Mouse (Mus musculus) embryo, embryonic 10 days (tissue): Measurements from ENCODE around the gene Itpkb.
A peak's percentile ranks its signal among the peaks of the same experiment; 100 is the strongest.
"Not testable (repeated sequence)": the region's sequence is repeated elsewhere in the genome, so short reads cannot be mapped to it uniquely, and the experiment has no call there.

Source experiments
- DNase-seq: peaks from one replicate; pipeline ENCODE4 v3.0.0-alpha.2; 2015; ENCODE audit warnings: low spot score

The Itpkb gene

DNA sequence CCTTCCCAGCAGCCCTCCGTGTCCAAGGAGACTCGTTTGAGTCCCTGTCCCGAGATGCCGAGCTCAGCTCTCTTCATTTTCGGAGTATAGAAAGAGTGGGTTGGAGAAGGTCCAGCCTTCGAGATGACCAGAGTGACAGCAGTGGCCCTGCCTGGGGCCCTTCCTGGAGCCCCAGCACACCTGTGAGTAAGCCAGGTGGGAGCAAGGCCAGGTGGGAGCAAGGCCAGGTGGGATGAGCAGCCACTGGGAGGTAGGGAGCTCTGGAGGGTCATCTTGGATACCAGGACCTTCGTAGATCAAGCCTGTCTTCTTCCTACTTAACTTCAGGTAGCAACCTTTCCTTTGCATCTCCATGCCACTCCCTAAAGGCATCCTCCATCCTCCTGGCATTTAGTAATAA, 37.8 kb downstream of the Itpkb start:
- no peak for DNase-seq

DNA sequence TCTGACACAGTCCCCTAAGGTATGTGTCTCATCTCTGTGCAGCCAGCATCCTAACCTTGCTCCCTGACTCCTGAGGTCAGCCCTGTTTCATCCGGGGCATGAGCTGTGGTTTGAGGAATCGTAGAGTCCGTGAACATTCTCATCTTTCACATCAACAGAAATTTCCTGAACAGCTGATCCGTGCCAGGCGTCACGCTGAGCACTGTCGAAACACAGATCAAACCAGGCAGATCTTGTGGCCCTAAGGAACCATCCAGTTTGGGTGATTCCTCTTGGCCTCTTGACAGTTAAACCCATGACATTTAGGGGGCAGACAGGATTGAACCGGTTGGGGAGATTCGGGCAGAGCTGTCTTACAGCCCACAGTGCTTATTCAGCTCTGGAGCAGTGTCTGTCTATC, 38.4 kb downstream of the Itpkb start:
- DNase-seq, result no peak

- no peak for DNase-seq
These were observed 40.8 kb downstream of the Itpkb start for GRCm38 (mm10) chr1:180370858-180371652.

DNA sequence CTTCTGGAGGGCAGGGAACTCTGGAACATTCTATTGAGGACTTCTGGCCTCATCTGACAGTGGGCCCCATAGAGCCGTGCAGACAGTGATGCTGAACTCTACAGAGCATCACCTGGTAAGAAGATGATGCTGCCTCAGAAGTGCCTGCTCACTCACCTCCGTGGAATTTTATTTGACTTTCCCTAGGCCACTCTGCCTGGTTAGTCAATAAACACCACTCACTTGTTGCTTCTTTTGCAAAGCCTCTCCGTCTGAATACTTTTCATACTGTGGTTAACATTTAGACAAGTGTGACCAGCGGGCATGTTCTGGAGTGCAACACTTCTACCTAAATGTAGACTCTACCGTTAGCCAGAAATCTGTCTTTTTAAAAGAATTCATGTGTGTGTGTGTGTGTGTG, 42.0 kb downstream of the Itpkb start:
- not testable (repeated sequence) for DNase-seq

DNA sequence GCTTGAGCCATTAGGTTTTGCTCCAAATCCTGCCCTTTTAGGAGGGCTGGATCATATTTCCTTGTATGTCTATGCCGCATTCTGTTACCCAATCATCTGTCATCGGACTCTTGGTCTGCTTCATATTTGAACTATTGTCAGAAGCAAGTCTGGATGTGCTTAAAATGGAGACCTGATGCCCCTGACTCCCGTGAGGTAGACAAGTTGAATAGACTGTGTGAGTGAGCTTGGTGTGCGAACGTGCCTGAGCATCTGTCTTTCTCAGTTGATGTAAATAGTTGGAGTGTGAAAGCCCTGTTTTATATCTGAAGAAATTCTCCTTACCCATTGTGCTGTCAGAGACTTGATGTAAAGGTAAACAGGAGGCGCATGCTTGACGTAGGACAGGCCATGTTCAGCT, 46.3 kb downstream of the Itpkb start:
- DNase-seq, result no peak

- no peak for DNase-seq
These were observed 49.3 kb downstream of the Itpkb start for GRCm38 (mm10) chr1:180379559-180379958.

- DNase-seq, result no peak
These were observed 52.1 kb downstream of the Itpkb start for GRCm38 (mm10) chr1:180382358-180382757.

DNA sequence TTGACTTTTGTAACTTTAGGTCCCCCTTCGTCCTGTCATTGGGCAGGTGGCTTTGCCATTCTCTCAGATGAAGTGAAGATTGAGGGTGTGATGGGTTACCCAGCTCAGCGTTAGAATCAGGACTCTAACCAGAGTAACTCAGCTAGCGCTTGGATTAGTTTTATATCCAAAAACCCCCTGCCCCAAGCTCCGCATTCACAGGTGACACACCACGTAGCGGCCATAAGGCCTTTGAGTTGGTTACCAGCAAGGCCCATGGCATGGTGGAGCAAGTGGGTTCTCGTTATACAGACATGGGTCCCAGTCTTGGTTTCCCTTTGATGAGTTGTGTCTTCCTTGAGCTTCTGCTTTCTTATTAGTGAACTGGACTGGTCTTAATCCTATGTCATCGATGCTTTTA, 53.6 kb downstream of the Itpkb start:
- no peak for DNase-seq

DNA sequence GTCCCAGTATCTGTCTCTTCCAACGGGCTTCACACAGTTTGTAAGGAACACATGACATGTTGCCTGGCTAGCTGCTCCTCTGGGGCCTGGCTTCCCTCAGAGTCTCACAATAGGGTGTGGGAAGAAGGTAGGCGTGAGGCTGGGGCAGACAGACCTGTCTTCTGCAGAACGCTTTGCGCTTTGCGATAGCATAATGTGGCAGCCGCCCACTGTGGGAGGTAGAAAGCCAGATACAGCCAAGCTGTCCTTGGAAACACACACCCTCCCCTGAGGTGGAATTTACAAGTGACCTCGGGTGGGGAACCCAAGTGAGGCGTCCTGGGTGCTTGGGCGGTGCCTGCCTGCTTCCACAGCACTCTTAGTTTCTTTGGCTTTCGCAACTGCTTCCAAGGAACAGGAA, 54.2 kb downstream of the Itpkb start:
- DNase-seq, result no peak

DNA sequence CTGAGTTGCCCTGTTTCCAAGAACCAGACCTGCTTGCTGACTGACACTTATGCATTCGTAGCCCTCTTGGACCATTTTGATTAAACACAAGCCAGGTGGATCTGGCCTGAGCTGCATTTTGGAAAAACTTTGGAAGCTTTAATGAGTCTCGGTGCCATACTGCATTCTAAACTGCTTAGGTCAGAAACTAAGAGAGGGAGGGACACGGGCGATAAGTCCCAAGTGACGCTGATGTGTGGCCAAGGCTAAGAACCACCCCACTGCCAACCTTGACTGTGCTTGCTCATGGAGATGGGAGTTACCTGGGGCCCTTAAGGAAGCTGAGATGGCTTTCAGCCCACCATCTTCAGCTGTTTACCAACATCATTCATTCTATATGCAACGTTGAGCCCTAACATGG, 55.0 kb downstream of the Itpkb start:
- no peak for DNase-seq

GRCm38 (mm10) chr1:180386951-180387749, 56.9 kb downstream of the Itpkb start:
- DNase-seq, result peak; percentile 99

DNA sequence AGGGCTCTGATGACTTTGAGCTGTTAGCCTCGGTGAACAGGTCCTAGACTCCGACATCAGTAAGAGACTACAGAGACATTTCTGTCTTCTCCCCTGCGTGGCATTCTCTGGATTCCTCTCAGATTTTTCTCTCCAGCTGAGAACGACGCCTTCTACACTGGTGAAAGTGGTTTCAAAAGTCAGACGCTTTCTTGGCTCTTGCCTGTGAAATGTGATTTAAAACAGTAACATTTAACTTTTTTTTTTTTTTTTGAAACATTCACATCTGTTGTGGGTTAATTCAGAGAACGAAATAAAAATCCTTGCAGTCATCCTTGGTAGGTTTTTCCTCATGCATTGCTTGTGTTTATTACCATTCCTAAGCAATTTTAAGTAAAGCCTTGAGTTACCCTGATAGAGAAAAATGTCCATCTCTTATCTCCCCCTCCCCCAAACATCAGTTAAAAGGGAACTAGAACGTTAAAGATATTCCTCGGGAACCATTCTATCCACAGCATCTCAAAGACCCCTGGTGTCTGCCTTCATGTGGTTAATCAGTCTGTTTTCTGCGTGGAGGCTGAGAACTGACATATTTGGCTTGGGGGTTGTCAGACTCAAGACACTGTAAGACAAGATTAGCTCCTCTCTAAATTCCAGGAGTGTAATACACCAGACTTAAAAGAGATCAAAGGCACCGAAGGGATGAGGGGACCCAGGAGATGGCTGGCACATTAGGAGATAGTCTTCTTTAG, 57.6 kb downstream of the Itpkb start:
- no peak for DNase-seq

DNA sequence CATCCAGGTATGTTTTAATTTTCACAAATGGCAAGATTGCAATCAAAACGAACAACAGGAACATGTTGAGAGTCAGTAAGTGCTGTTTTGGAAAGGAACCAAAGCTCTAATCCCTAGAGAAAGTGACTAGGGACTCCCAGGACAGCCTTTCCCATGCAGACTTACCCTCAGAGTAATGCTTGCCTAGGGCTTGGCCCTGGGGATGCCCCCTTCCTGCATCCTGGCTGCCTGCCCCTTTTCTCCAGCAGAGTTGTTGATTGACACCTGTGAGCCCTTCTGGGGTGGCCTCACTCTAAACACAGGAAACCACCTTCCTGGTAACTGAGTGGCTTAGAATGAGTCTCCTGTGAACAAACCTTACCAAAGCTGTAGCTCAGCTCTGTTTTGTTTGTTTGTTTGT, 58.2 kb downstream of the Itpkb start:
- DNase-seq, result no peak

DNA sequence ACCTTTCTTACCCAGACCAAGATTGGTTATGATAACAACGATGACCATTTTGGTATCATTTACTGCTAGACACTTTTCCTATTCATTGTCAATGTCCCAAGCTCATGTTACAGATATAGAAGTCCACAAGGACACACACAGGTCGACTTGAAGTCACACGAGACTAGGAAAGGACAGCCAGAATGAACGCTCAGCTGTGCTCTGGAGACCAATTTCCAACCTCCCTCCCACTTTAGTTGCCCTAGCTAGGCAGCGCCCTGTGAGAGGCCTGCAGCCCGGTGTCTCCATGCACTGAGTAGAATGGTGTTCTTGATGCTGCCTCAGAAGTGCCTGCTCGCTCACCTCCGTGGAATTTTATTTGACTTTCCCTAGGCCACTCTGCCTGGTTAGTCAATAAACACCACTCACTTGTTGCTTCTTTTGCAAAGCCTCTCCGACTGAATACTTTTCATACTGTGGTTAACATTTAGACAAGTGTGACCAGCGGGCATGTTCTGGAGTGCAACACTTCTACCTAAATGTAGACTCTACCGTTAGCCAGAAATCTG, 59.0 kb downstream of the Itpkb start:
- DNase-seq, result not testable (repeated sequence)

- no peak for DNase-seq
These were observed 60.0 kb downstream of the Itpkb start for GRCm38 (mm10) chr1:180390321-180390731.

DNA sequence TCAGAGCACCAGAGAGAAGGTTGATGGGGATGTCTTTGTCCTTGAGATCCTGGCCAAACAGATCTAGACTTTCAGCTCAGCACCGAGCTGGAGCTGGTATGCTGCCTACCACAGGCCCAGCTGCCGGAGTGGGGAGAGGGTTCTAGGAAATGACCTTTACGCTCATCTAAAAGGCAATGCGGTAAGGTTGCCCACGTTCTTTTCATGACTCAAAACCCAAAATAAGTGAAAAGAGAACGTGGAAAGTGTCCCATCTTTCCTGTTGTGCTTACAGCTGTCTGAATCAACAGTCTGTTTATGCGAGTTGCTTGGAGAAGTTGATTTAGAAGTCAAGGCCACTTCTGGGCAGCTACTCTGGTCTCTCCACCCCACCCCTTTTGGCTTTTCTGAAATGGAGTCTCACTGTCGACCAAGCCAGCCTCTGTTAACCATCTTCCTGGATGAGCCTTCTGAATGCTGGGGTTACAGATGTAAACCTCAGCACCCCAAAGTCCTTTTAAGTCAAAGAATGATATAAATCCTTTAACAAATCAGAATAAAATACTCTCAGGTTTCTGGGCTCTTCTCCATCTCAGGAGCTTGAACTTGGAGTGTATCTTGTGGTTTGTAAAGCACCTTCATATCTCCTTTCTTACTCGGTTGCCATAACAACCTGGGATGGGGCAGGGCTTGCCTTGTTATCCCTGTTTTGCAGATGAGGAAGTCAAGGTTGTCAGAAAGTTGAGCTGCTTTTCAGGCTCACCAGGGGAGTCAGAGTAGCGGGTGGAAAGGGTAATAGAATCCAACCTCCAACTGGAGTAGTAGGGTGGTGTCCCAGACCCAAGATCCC, 60.7 kb downstream of the Itpkb start:
- no peak for DNase-seq

DNA sequence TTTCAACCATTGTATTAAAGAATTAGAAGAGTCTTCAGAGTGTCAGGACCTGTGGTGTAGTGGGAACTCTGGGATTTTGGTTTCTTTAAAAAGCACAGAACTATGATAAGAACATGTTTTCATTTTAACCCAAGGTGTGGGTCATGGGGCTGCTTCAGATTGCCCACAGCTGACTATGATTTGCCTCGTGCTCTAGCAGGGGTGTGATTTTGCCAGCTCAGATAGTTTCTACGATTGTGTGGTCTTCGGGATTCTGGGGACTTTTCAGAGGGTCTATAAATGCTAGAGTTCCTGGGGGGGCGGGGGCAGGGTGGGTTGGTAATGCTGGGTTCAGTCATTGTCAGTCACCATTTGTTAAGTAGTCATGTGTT, 61.3 kb downstream of the Itpkb start:
- no peak for DNase-seq

- DNase-seq, result no peak
These were observed 62.0 kb downstream of the Itpkb start for GRCm38 (mm10) chr1:180392137-180392798.

- DNase-seq, result no peak
These were observed 62.9 kb downstream of the Itpkb start for GRCm38 (mm10) chr1:180393017-180393797.

GRCm38 (mm10) chr1:180393873-180394272, 63.6 kb downstream of the Itpkb start:
- no peak for DNase-seq
